Mouse (Mus musculus) induced T-regulatory cell, adult 2 months (primary cell): ENCODE measurements around the gene Invs.
A peak's percentile ranks its signal among the peaks of the same experiment; 100 is the strongest.

Source experiments
- DNase-seq: peaks from one replicate; pipeline ENCODE4 v3.0.0-alpha.2; 2012; ENCODE audit warnings: low read depth

Gene Invs

DNA sequence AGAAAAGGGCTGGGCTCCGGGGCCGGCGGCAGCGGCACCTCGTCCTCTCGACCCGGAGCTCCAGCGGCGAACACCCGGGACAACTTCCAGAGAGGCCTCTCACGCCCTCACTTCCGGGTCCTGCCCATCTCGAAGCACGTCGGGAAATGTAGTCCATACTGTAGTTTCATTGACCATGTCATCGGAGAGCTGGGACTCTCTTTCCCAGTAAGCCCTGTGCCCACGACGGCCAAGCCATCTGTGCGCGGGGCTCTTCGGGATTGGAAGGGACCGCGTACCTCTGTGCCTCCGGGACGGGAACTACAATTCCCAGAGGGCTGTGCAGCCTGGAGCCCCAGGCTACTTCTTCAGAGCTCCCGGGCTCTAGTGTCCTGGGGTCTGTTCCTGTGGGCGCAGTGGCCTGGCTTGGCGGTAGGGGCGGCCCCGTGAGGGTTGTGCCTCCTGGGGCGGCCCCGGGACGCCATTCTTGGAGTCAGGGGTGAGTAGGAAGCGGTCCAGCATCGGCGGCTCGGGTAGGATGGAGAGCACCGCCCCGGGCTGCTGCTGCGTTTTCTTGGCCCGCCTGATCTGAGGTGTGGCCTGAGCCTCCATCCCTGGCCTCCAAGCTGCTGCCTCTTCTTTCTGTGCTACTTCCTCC, at the start of gene Invs, which contains the start of gene Erp44:
Invs (plus strand) TSS at position 263 of the 637 bp plus-strand sequence.
Erp44 (minus strand) TSS at position 61 of the 637 bp plus-strand sequence.
- peak; percentile 96 for DNase-seq

DNA sequence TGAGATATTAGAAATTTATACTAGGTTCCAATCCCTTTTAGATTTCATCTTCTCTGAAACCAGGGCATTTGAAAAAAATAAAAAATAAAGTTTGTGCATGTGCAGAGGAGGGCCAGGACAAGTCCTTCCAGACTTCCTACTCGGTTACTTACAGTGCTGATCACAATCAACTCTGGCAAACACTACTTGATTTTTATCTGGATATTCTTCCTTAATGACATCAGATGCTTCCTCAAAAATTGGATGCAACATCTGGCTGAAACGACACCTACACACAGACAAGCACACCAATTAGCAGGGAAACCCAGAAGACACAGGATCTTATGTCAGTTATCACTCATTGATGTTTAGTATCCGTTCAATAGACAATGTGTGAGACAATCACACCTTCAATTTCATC, 42.8 kb upstream of the Invs start:
- DNase-seq, result no peak

DNA sequence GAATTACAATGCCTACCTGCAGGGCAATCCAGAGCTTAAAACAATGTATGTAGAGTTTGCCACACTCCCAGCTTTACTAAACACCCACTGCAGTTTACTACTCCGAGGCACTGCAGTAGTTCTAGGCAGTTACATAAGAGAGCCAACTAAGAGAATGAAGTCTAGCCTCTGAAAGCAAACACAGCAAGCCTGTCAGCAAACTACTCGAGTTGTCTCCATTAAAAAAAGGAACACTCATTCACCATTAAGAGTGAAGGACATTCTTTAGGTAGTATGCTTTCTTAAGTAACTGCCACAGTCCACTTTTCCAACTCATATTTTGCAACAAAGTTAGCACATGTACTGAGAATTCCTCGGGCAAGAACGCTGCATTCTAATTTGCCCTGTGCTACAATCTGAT, 40.5 kb upstream of the Invs start:
- DNase-seq, result no peak

DNA sequence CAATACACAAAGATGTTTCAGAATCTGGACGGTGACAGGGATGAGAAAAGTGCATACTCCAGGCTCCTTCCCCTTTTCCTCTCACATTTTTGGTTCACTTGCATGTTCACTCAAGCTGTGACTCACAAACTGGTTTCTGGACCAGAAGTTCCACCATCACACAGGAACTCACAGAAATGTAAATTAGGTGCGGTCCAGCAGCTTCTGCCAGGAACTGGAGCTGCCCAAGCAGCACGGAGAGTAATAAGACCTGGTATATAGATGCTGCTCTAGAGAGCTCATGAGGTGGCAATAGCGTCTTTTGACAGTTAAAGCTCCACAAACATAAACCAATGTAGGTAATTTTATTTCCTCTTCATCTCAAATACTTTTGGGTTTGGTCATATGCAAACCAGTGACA, 37.1 kb upstream of the Invs start:
- DNase-seq, result no peak

DNA sequence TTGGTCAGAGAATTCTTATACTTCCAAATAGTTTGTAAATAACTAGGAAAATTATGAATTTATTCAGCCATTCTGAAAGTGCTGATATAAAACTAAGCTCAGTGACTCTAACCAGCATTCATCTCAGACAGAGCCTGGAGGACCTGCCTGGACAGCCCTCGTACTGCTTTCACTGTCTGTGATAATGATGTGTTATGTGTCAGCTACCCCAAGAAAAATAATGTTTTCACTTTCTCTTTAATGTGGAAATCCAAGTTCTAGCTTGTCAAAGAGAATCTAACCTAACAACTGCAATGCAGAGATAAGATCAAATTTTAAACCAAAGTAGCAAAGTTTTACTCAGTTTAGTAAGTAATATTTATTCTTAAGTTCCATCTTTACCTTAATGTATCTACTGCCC, 35.8 kb upstream of the Invs start:
- peak; percentile 29 for DNase-seq

DNA sequence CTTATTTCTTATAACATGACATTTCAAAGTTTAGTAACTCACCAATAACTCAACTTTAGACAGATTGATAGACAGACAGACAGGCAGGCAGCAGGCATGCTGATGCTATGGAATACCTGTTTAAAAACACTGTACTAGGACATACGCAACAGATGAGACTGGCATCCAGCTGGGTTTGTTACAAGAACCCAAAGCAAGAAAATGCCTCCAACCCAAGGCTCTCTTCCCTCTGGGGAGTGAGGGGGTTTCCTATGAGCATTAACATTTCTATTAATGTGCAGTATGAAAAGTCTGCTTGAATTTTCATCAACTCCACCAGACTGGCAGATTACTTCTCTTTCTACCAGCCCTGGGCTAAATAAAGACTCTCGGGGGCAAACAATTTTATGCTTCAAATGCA, 35.3 kb upstream of the Invs start:
- DNase-seq, result no peak

DNA sequence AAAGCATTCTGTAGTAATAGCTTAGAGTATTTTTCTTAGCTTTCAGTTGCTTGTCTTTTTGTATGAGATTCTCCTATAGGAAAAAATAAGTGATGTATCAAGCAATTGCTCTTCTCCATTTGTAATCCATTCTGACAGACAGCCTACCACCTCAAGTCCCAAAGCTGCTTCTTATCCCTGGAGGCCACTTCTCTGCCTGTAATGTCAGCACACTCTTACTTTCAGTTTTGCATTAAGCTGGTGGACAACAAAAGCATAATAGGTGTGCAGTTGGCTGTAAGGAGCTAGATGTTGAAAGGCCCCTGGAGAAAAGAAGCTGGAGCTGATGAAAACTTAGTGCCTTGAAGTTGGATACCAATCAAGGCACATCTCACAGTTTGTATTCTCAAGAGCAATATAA, 26.3 kb upstream of the Invs start:
- no peak for DNase-seq

DNA sequence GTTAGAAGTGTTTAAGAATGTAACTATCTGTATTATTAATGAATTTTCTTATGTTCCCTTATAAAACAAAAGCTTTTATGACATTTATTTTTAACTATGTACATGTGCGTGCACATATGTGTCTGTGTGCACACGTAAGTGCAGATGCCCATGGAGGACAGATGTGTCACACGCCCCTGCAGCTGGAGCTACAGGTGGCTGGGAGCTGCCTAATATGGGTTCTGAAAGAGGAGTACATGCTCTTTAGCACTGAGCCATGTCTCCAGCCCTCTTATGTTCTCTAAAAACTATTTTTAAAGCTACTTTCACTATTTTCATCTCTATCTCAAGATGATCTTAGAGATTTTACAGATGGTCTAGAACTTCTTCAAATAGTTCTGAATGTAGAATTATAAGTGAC, 21.5 kb upstream of the Invs start:
- no peak for DNase-seq

DNA sequence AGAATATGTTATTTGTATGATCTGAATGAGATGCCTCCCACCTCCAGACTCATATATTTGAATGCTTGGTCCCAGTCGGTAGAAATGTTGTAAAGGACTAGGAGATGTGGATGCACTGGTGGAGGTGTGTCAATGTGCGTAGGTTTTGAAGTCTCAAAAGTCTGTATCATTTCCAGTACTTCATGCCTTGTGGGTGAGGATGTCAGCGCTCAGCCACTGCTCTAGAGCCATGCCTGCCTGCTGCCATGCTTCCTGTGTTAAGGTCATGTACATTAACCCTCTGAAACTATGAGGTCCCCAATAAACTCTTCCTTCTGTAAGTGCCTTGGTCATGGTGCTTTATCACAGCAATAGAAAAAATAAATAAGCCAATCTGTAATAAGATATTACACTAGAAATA, 11.9 kb upstream of the Invs start:
- DNase-seq, result peak; percentile 48

DNA sequence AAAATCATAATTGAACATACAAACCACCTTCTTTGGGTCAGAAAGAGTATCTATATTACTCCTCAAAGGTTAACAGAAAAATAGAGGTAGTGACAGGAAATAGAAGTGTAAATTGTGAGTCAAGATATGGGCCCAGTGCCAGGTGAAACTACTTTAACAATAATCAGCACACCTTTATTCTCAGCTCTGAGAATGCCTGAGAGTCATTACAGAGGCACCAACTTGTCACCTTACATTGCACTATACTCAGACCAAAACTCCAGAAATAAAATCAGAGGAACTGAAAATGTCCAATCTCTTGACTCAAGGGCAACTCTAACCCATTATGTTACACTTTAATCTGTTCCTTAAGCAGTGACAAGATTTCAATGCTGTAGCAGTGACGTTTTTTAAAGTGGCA, 11.4 kb upstream of the Invs start:
- peak; percentile 50 for DNase-seq

DNA sequence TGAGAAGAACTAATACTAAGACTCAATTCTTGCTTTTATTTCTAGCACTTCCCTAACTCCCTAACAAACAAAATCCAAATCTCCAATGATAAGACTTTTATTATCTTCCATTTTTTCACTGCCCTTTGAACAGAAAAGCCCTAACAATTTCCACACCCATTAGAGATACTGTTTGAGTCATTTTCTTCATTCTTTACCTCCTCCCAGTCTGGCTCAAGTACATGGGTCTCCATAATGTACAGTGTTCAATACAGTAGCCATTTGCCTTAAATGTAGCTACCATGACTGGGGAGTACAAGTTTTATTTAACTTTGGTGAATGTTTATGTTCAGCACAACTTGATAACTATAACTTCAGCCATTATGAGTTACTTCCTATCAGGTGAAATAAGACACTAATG, 9.0 kb upstream of the Invs start:
- no peak for DNase-seq

DNA sequence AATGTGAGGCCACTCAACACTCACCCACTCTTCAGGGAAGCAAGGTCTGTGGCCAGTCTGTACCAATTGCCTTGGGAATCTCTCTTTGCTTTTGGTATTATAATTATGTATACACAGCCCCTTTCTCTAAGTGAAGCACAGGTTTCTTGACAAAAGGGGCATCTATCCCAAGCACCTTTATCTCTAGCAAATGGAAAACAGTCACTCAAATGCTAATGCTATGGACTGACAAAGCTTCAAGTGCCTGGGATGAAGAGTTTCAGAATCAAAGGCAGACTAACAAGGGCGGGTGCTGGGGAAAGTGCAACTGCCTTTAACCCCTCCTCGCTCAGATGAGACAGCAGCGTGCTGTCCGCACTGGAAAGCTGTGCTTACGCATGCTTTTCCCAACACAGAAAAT, 7.7 kb upstream of the Invs start:
- no peak for DNase-seq

DNA sequence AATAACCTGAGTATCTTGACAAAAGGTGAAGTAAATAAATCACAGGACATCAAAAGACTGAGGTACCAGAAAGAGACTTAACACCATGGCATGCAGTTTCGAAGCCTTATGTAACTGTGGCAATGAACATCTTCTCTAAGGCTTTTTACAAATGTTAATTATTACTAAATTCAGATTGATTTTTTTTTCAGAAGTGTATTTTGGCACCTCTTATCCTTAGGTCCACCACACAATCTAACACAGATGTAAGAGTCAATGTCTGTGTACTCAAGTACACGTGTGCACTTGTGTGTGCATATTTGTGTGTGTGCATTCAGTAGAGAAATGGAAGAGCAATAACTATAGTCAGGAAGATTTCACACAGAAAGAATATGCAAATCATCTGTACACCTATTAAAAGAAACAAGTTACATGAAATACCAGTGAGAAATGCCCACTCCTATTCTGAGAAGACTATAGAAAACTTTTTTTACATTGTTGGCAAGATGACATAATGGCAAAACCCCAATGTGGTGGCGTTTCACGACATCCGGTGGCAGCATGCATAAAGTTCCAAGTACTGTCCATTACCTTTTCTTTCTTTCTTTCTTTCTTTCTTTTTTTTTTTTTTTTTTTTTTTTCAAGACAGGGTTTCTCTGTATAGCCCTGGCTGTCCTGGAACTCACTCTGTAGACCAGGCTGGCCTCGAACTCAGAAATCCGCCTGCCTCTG, 6.3 kb upstream of the Invs start:
- peak; percentile 42 for DNase-seq

DNA sequence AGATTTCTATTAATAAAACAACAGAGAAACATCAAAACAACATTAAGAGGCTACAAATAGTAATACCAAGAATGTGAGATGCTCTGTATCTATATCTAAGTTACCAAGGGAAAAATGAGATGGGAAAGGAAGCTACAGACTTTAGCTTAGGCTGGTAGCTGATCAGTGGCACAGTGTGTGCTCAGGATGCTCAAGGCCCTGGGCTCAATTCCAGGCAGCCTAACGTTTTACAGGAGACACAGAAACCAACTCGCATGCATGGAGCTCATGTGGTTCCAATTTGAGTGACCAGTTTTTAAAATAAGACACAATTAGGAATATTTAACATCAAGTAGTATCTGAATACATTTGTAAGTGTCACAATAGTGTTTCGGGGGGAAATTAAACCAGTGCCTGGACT, 3.8 kb upstream of the Invs start:
- no peak for DNase-seq

DNA sequence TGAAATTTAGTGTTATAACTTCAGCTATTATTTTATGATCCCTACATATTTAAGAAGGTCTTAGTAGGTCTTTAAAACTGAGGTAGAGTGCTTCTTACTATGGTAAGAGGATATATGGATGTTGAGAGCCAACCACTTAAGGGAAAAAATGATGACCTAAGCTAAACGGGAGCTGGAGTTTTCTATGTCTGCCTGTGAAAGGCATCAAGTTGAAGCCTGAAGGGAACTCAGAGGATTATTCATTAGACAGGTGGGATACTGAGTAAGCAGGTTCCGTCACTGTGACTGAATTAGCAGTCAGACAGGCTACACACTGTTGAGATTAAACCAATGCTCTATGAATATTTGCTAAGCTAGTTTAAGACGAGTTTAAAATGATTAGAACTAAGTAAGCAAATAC, 2.5 kb upstream of the Invs start:
- DNase-seq, result no peak

DNA sequence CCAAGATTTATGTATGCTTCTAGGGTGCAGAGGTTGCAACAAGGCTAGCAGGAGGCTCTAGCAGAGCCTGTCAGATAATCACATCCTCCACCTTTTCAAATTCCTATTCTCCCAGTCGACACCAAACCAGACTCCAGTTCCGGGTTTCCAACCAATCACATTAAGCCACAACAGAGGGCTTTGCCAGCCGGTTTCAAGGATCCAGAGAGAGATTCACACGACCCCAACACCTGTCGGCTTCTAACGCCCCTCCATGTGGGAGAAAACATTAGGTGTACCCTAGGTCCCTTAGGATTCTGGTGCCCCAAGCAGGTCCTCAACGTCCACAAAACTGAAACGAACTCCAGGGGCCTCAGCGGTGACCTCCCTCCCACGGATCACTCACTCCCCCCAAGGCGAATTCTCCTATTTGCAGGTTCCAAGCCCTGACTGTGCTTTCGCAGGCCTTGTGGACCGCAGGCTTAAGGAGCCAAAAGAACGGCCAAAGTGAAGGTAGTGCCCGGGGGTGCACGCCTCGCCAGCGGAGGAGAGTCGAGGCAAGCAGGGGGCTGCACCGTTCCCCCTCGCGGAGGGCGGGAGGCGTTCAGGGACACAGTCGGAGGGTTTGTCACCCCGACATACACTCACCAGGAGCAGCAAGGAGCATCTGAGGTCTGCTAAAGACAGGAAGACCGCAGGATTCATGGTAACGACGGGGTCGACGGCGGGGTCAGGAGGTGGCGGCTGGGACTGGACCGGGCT, 633 bp upstream of the Invs start:
- no peak for DNase-seq

DNA sequence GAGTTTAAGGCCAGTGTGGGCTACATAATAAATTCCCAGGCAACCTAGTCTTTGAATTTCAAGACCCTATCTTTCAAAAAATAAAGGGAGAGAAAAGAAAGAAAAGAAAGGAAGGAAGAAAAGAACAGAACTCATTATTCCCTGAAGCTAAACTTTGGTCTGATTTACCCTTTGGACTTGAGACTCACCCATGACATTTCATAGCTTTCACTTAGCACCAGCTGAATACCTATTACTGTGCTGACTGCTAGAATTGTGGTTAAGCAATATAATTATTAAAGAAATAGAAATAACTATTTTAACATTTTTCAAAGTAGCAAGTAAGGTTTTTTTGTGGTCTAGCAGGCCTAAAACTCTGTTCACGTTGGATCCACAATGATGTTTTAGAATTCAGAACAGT, 1.6 kb downstream of the Invs start:
- DNase-seq, result no peak

DNA sequence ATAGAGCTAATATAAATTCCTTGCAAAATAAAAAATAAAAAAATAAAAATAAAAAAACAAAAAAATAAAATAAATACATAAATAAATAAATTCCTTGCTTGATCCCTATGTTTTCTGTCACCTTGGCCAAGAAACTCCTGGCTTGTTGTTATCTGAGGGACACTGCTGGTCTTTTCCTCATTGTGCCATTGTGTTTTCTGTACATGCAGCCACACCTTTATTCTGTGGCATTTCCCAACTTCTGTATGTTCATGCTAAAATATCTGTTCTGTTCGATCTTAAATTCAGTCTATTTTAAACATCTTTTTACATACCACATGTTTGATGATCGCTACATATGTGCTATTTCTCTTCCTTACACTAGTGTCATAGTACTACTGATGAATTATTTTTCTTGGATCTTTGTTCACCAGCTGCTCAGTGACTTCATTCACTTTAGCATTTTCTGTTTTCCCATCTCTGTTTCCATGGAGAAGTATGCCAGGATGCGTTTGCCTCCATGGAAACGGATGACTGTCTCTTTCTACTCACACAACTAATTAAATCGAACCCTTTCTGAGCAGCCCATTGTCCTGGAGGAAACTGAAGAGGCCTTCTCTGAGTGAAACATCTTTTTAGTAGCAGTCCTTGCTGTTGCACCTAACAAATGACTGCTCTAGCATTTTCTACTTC, 7.7 kb downstream of the Invs start:
- no peak for DNase-seq

DNA sequence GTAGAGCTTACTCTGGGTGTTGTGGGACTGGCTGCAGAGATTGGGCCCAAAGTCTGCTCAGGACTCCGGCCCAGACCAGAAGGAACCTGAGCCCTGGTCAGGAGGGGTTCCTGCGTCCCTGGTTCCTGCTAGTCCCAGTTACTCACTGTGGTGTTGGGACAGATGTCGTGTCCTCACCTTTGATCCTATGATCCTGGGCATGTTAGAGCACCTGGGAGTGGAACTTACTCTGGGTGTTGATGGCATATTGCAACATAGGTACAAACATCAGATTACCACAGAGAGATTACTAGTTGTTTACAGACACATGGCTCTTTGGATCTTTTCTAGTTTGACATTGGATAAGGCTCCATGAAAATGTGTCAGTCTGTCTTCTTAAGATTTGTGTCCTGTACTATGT, 35.3 kb downstream of the Invs start:
- DNase-seq, result no peak

DNA sequence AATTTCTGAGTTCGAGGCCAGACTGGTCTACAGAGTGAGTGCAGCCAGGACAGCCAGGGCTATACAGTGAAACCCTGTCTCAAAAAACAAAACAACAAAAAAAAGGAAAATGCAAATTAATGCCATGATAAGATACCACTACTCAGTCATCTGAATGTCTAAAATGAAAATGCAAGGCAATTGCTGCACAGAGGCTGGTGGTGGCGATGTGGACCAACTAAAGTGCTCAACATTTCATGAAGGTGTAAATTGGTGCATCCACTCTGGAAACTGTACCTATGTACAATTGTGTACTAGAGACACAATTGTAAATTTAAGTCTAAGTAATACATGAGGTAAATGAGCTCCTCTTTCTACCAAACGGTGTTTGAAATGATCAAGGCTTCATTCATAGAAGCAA, 36.5 kb downstream of the Invs start:
- DNase-seq, result no peak

DNA sequence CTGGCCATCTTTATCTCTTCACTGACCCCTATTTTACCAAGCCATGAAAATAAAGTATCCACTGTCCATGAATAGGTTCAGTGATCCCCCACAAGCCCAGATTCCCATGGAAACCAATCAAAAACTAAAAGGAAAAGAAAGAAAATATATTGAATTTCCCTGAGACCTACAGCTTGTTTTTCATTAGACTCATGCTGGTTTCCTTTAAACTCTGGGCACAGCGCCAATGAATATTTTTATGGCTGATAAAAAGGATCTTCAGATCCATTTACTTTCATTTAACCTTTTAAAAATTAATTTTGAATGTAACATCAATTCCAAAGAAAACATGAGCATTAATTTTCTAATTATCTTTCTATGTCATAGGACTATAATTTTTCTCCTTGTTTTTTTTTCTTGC, 41.7 kb downstream of the Invs start:
- DNase-seq, result no peak

DNA sequence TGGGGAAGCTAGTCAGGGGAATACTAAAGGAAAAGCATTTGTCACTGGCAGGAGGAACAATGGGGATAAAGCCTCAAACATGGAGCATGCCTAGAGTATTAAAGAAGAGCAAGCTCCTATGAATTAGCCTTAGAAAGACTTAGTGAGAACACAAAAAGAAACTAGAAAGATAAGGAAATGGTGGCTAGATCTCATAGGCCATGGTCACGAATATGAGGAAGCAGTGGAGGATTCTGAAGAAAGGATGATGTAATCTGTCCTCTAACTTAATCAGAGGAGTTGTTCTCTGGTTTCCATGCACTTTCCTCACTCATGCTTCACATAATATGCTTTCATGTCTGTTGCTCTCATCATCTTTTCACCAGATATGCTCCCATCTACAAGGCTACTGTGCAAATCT, 42.5 kb downstream of the Invs start:
- DNase-seq, result no peak

DNA sequence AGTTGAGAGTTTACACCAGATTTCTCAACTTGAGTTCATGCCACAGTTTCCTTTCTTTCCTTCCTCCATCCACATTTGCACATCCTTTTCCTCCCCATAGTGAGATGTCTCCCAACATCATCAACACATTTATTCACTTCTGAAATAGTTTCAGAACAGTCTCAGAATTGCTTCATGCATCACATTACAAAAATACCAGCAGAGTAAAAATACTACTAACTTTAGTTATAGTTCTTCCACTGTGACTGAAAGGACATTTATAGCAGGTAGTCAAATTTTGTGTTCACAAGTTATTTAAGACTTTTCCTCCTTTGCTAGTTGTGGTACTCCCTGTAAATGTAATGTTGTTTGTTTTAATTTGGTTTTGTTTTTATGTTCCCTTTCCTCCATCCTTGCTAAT, 47.6 kb downstream of the Invs start:
- no peak for DNase-seq
